Mouse (Mus musculus) left cerebral cortex, postnatal 4 days (tissue): Measurements from ENCODE around the gene Tmem167. TPM values are rescaled to one million over a fixed set of nuclear protein-coding genes. Genes with fewer than 3 reads are reported as not detected.

Experiments used
- DNase-seq: peaks from one replicate; pipeline ENCODE4 v3.0.0-alpha.2; 2022
- intact Hi-C: fragments of 180-260 bp; cut with DNase I; formaldehyde crosslinking; loops from one replicate; pipeline ENCODE4 v1.15.1; 2025
- total RNA-seq, 2 experiments: library from RNA; stranded (reverse); gene quantifications; 2 replicates each; pipeline ENCODE4 v1.2.3; 2021

Gene Tmem167
- total RNA-seq, 2 experiments from 2014 or later = 34.8 to 38.9 TPM

DNA sequence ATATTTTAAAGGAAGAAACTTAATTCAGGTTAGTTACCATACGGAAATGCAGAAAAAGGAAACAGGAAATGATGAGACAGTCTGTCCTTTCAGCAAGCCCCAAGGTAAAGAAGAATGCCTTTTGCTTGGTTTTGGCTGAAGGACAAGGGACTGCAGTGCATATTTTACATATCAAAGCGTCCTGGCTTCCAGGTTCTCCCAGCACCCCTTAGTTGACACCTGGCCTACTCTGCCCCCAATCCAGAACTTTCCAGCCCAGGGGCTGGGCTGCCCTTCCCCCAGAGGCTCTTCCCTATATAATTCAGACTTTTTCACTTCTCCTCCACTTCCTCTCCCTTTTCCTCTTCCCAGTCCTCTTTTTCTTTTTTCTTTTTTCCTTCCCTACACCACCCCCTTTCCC lies 86.7 kb downstream of the Tmem167 start:
- no peak for DNase-seq
- intact Hi-C loops = no loop called here

- intact Hi-C loops = no loop called here
- DNase-seq = no peak
Measured at GRCm38 (mm10) chr13:90182262-90182661, 93.3 kb downstream of the Tmem167 start.

GRCm38 (mm10) chr13:90183536-90183935 lies 94.6 kb downstream of the Tmem167 start:
- intact Hi-C loops = no loop called here
- no peak for DNase-seq

- intact Hi-C loops = no loop called here
- DNase-seq = no peak
Measured at GRCm38 (mm10) chr13:90186694-90187093, 97.8 kb downstream of the Tmem167 start.

GRCm38 (mm10) chr13:90188021-90188420 lies 99.1 kb downstream of the Tmem167 start:
- no peak for DNase-seq

DNA sequence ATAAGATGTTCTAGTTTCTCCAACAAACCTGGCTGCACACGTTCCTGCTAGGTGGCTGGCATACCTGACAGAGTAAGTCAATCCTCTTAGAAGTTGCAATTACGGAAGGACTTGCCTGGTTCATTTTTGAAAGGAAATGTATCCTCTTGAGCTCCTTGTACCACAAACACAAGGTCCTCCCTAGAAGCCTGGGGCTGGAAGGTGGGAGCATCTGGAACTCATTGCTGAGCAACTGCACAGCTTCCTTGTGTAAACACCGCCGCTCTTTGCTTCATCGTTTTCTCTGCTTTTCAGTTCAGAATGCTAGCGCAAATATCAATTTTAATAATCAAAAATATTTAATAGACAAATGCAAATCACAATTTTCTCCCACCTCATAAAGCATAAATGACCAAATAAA lies 102.9 kb downstream of the Tmem167 start:
- intact Hi-C loops = no loop called here
- DNase-seq = no peak

More at GRCm38 (mm10) chr13:90188021-90188420, 99.1 kb downstream of the Tmem167 start:
- intact Hi-C loops = no loop called here

Other genes starting within 250 kb of the Tmem167 start
- 10 to 100 TPM; 12.4 to 17.7 TPM for gene Xrcc4, start 485 bp downstream of the Tmem167 start, total RNA-seq